Mouse (Mus musculus) spleen, adult 2 months (tissue): Measurements from ENCODE around the gene Rab6b. TPM values are rescaled to one million over a fixed set of nuclear protein-coding genes. Genes with fewer than 3 reads are reported as not detected.

Experiments
- DNase-seq, 2 experiments: peaks; one replicate each; pipeline versions ENCODE4 v3.0.0 to v3.0.0-alpha.2; 2012 to 2021; ENCODE audit warnings: low spot score in 2 of 2, low read depth in 1 of 2
- H3K27ac ChIP-seq: fragments of 200-500 bp; 2 replicates; pipeline ENCODE4 v1.5.1; 2012; ENCODE audit warnings: low read length, inconsistent platforms; ENCODE audit not compliant: insufficient read depth
- H3K27me3 ChIP-seq: fragments of 200-500 bp; 2 replicates; pipeline ENCODE4 v1.6.1; 2012; ENCODE audit warnings: mild to moderate bottlenecking, moderate library complexity, low read length, inconsistent platforms; ENCODE audit not compliant: control insufficient read depth, insufficient read depth
- H3K36me3 ChIP-seq: fragments of 200-500 bp; 2 replicates; pipeline ENCODE4 v1.6.1; 2012; ENCODE audit warnings: mild to moderate bottlenecking, low read length, inconsistent platforms; ENCODE audit not compliant: control insufficient read depth, insufficient read depth
- H3K4me1 ChIP-seq: fragments of 200-500 bp; 2 replicates; pipeline ENCODE4 v1.6.1; 2011; ENCODE audit warnings: inconsistent platforms; ENCODE audit not compliant: control insufficient read depth, insufficient read depth, insufficient read length
- H3K4me3 ChIP-seq: fragments of 200-500 bp; 2 replicates; pipeline ENCODE4 v1.5.1; 2011; ENCODE audit warnings: mild to moderate bottlenecking, inconsistent platforms; ENCODE audit not compliant: insufficient read depth, insufficient read length; ENCODE audit errors: extremely low read depth
- CTCF ChIP-seq: fragments of 200-500 bp; IDR thresholded peaks from 2 replicates; pipeline ENCODE4 v1.5.1; 2011; ENCODE audit warnings: mild to moderate bottlenecking, inconsistent platforms; ENCODE audit not compliant: insufficient read depth, insufficient read length, insufficient replicate concordance; ENCODE audit errors: extremely low read depth
- POLR2A ChIP-seq: fragments of 200-500 bp; IDR thresholded peaks from 2 replicates; pipeline ENCODE4 v1.6.1; 2011; ENCODE audit warnings: low read depth, low read length, inconsistent platforms
- WGBS: fragments of 180-500 bp; shearing (Covaris S2); methylation state at CpG from one replicate; pipeline ENCODE4 v1.1.7; 2018; 5-methylcytosine and 5-hydroxymethylcytosine counted together
- polyA plus RNA-seq: library from polyadenylated mRNA; depleted of rRNA; stranded (reverse); fragments of >200 nt; gene quantifications from 2 replicates; pipeline ENCODE4 v1.2.3, GENCODE M21; 2012

Rab6b gene
- polyA plus RNA-seq, 1 experiment = 1.4 TPM

GRCm38 (mm10) chr9:103114901-103115300 lies 3.3 kb downstream of the Rab6b start:
- Histone ChIP-seq H3K27ac (no peak overlapping the region), H3K36me3 (no peaks in the 10 kb centered on the region), H3K27me3 (peaks cover 8% of the 10 kb centered on the region; the same call in 1 of the 2 replicates), H3K4me3 (no peak overlapping the region), H3K4me1 (peaks cover 8% of the 10 kb centered on the region; the same call in 1 of the 2 replicates)
- 95% methylated on average over 13 of the region's 13 CpGs for WGBS
- TF ChIP-seq POLR2A = no peak
- no peak for TF ChIP-seq CTCF
- DNase-seq = no peak

- no peaks in the 10 kb centered on the region for H3K36me3 ChIP-seq
- TF ChIP-seq CTCF (no peak), POLR2A (no peak)
- no peak overlapping the region for H3K4me3 ChIP-seq
- H3K27me3 ChIP-seq = peaks cover 4% of the 10 kb centered on the region; the same call in 1 of the 2 replicates
- DNase-seq = no peak
- WGBS = 69% methylated on average over 4 of the region's 4 CpGs
- H3K27ac ChIP-seq = no peak overlapping the region
- H3K4me1 ChIP-seq = peaks cover 2% of the 10 kb centered on the region; the same call in 1 of the 2 replicates
Observed at GRCm38 (mm10) chr9:103116941-103117340, 5.4 kb downstream of the Rab6b start.

GRCm38 (mm10) chr9:103117495-103117894 lies 5.9 kb downstream of the Rab6b start:
- 86% methylated on average over 5 of the region's 5 CpGs for WGBS
- peaks cover under 1% of the 10 kb centered on the region; the same call in 1 of the 2 replicates for H3K4me1 ChIP-seq
- no peaks in the 10 kb centered on the region for H3K36me3 ChIP-seq
- DNase-seq = no peak
- H3K27ac ChIP-seq = no peak overlapping the region
- H3K27me3 ChIP-seq = no peaks in the 10 kb centered on the region
- TF ChIP-seq CTCF (no peak), POLR2A (no peak)
- H3K4me3 ChIP-seq = no peak overlapping the region

GRCm38 (mm10) chr9:103117951-103118350 lies 6.4 kb downstream of the Rab6b start:
- Histone ChIP-seq H3K27me3 (no peaks in the 10 kb centered on the region), H3K4me1 (no peaks in the 10 kb centered on the region), H3K27ac (no peak overlapping the region), H3K36me3 (no peaks in the 10 kb centered on the region), H3K4me3 (no peak overlapping the region)
- 93% methylated on average over 8 of the region's 8 CpGs for WGBS
- no peak for TF ChIP-seq CTCF
- no peak for TF ChIP-seq POLR2A
- DNase-seq = no peak

- TF ChIP-seq POLR2A (no peak), CTCF (no peak)
- no peak overlapping the region for H3K27ac ChIP-seq
- DNase-seq = no peak
- H3K4me1 ChIP-seq = no peaks in the 10 kb centered on the region
- no peak overlapping the region for H3K4me3 ChIP-seq
- H3K27me3 ChIP-seq = no peaks in the 10 kb centered on the region
- 78% methylated on average over 5 of the region's 5 CpGs for WGBS
- H3K36me3 ChIP-seq = no peaks in the 10 kb centered on the region
Observed at GRCm38 (mm10) chr9:103118651-103119275, 7.2 kb downstream of the Rab6b start.

- Histone ChIP-seq H3K4me3 (no peak overlapping the region), H3K27ac (no peak overlapping the region), H3K4me1 (no peaks in the 10 kb centered on the region), H3K27me3 (no peaks in the 10 kb centered on the region), H3K36me3 (no peaks in the 10 kb centered on the region)
- DNase-seq = no peak
- TF ChIP-seq CTCF (no peak), POLR2A (no peak)
- 92% methylated on average over 9 of the region's 9 CpGs for WGBS
Observed at GRCm38 (mm10) chr9:103119781-103120180, 8.2 kb downstream of the Rab6b start.

- Histone ChIP-seq H3K4me3 (no peak overlapping the region), H3K27me3 (no peaks in the 10 kb centered on the region), H3K27ac (no peak overlapping the region), H3K36me3 (no peaks in the 10 kb centered on the region), H3K4me1 (no peaks in the 10 kb centered on the region)
- no peak for TF ChIP-seq POLR2A
- no peak for TF ChIP-seq CTCF
- DNase-seq = no peak
- 70% methylated on average over 2 of the region's 2 CpGs for WGBS
Observed at GRCm38 (mm10) chr9:103120231-103120630, 8.6 kb downstream of the Rab6b start.
